Mouse (Mus musculus): ENCODE results near the gene Dok5.

DNA sequence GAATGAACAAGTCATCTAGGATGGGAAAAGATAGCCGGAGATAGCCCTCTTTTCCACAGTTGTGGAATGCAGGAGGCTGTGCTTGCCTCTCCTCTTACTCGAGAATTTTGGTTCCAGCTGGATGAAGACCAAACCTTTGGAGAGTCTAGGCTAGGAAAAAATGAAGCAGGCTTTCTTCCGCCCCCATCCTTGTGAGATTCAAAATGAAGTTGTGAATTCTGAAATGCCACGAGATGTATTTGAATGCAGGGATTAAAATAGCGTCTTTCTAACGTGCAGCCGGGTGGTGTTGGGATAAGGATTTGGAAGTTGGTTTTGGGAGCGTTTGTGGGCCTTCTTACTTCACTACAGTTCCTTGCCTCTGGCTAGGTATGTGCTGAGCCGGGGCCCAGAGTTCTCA, 6.8 kb downstream of the Dok5 start:
- no peak for TF ChIP-seq CTCF (IDR thresholded peaks at IDR 0.05; ENCODE audit: low read depth)
- TF ChIP-seq EP300 (IDR thresholded peaks at IDR 0.05; ENCODE audit: low read depth), result no peak
